Mouse (Mus musculus) monocyte, adult 2 months (primary cell): ENCODE measurements at regions not wholly inside any gene's neighbourhood (a gene's known extent, or its start where the extent isn't known, plus 50 kb on each side); places are given as distances from the start of the nearest gene placed in this dataset.

ENCODE experiments used
- DNase-seq, 2 experiments: peaks; one replicate each; pipeline ENCODE4 v3.0.0; 2022; ENCODE audit warnings: low spot score in 2 of 2, low read depth in 1 of 2

GRCm38 (mm10) chr11:64652811-64653210 is 216.4 kb upstream of the F930015N05Rik start:
- DNase-seq, result no peak

GRCm38 (mm10) chr11:64655162-64655561 is 218.7 kb upstream of the F930015N05Rik start:
- peak in 1 of 2 experiments; percentile 5 for DNase-seq

- DNase-seq, result no peak
These were observed 226.7 kb upstream of the F930015N05Rik start for GRCm38 (mm10) chr11:64663166-64663565.

- DNase-seq, result no peak
These were observed 230.6 kb upstream of the F930015N05Rik start for GRCm38 (mm10) chr11:64667010-64667409.

- no peak for DNase-seq
These were observed 231.1 kb upstream of the F930015N05Rik start for GRCm38 (mm10) chr11:64667521-64667920.

- DNase-seq, result no peak
These were observed 235.4 kb upstream of the F930015N05Rik start for GRCm38 (mm10) chr11:64671898-64672297.

GRCm38 (mm10) chr11:64673546-64673945 is 237.1 kb upstream of the F930015N05Rik start:
- no peak for DNase-seq

GRCm38 (mm10) chr11:64703776-64704175 is 267.3 kb upstream of the F930015N05Rik start:
- DNase-seq, result no peak

- DNase-seq, result no peak
These were observed 267.0 kb upstream of the Elac2 start for GRCm38 (mm10) chr11:64711801-64712200.

- DNase-seq, result no peak
These were observed 263.7 kb upstream of the Elac2 start for GRCm38 (mm10) chr11:64715182-64715581.

GRCm38 (mm10) chr11:64718316-64719085 is 260.3 kb upstream of the Elac2 start:
- peak; percentile 14 to 47 for DNase-seq

GRCm38 (mm10) chr11:64726249-64726648 is 252.6 kb upstream of the Elac2 start:
- DNase-seq, result no peak

GRCm38 (mm10) chr11:64727841-64728421 is 250.9 kb upstream of the Elac2 start:
- DNase-seq, result no peak

GRCm38 (mm10) chr11:64738948-64739347 is 239.9 kb upstream of the Elac2 start:
- no peak for DNase-seq

- no peak for DNase-seq
These were observed 235.1 kb upstream of the Elac2 start for GRCm38 (mm10) chr11:64743753-64744152.

GRCm38 (mm10) chr11:64746146-64746545 is 232.7 kb upstream of the Elac2 start:
- DNase-seq, result no peak

- DNase-seq, result no peak
These were observed 228.9 kb upstream of the Elac2 start for GRCm38 (mm10) chr11:64749976-64750375.

- DNase-seq, result no peak
These were observed 226.5 kb upstream of the Elac2 start for GRCm38 (mm10) chr11:64752299-64752698.

GRCm38 (mm10) chr11:64752816-64753215 is 226.0 kb upstream of the Elac2 start:
- DNase-seq, result no peak

- DNase-seq, result no peak
These were observed 224.8 kb upstream of the Elac2 start for GRCm38 (mm10) chr11:64754076-64754475.

GRCm38 (mm10) chr11:64755563-64755962 is 223.3 kb upstream of the Elac2 start:
- DNase-seq, result no peak

- DNase-seq, result no peak
These were observed 218.2 kb upstream of the Elac2 start for GRCm38 (mm10) chr11:64760626-64761025.

GRCm38 (mm10) chr11:64762755-64763154 is 216.1 kb upstream of the Elac2 start:
- no peak for DNase-seq
